Mouse (Mus musculus): Measurements from ENCODE around the gene Mark2.

DNA sequence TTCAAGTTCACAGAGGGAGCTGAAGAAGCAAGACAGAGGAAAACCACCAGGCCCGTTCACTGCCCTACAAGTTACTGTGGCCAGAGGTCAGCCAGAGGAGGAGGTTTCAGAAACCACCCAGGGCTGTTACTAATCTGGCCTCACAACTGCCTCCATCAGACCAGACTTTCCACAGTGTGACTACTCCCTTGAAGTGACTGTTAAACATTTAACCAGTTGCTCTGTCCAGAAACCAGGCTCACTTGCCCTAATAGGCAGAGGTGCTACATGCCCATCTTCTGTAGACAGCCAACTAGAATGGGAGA, 39.2 kb downstream of the Mark2 start:
- TF ChIP-seq CTCF (conservative IDR thresholded peaks at IDR 0.05; ENCODE audit: low read length) (no peak), POU5F1 (IDR thresholded peaks at IDR 0.05; ENCODE audit: borderline replicate concordance, low read length) (no peak)

Measured in E14TG2a.4 (cell line).